Mouse (Mus musculus): Measurements from ENCODE around the gene Sctr. TPM values are rescaled to one million over a fixed set of nuclear protein-coding genes. Genes with fewer than 3 reads are reported as not detected.

Sctr gene
- polyA plus RNA-seq, 1 experiment from 2014 or later, result not detected

GRCm38 (mm10) chr1:120098327-120098726, 91.6 kb downstream of the Sctr start:
- Histone ChIP-seq H3K27me3 (ENCODE audit: control insufficient read depth, insufficient read depth, low read depth, low read length) (no peaks in the 10 kb centered on the region), H3K4me2 (ENCODE audit: low read depth, low read length) (no peak overlapping the region), H3K9me3 (replicated peaks; ENCODE audit: control insufficient read depth, low read length) (no peaks in the 10 kb centered on the region), H3K36me3 (ENCODE audit: control insufficient read depth, insufficient read depth) (no peaks in the 10 kb centered on the region), H3K4me3 (ENCODE audit: low read depth, low read length) (no peak overlapping the region), H3K9ac (ENCODE audit: low read depth, low read length) (no peak overlapping the region), H3K27ac (ENCODE audit: low read length) (no peak overlapping the region), H3K4me1 (ENCODE audit: control insufficient read depth, low read depth, low read length) (peaks cover 2% of the 10 kb centered on the region; the same call in 1 of the 2 replicates)
- no peak for ATAC-seq (ENCODE audit: low read depth)
- WGBS (ENCODE audit: insufficient replicate concordance), result 8% methylated on average over 7 of the region's 7 CpGs

- 30% methylated on average over 6 of the region's 6 CpGs for WGBS (ENCODE audit: insufficient replicate concordance)
- H3K9ac ChIP-seq (ENCODE audit: low read depth, low read length), result no peak overlapping the region
- H3K4me2 ChIP-seq (ENCODE audit: low read depth, low read length), result no peak overlapping the region
- no peaks in the 10 kb centered on the region for H3K27me3 ChIP-seq (ENCODE audit: control insufficient read depth, insufficient read depth, low read depth, low read length)
- peak; percentile 31 for ATAC-seq (ENCODE audit: low read depth)
- no peaks in the 10 kb centered on the region for H3K9me3 ChIP-seq (replicated peaks; ENCODE audit: control insufficient read depth, low read length)
- H3K36me3 ChIP-seq (ENCODE audit: control insufficient read depth, insufficient read depth), result no peaks in the 10 kb centered on the region
- H3K4me1 ChIP-seq (ENCODE audit: control insufficient read depth, low read depth, low read length), result peaks cover 2% of the 10 kb centered on the region; the same call in 1 of the 2 replicates
- H3K27ac ChIP-seq (ENCODE audit: low read length), result 0 out of 2 replicates have a peak overlapping the region, but pooled peaks have one; percentile 6
- no peak overlapping the region for H3K4me3 ChIP-seq (ENCODE audit: low read depth, low read length)
Measured at GRCm38 (mm10) chr1:120099483-120099882, 92.8 kb downstream of the Sctr start.

GRCm38 (mm10) chr1:120100456-120101226, 93.9 kb downstream of the Sctr start:
- Histone ChIP-seq H3K9ac (ENCODE audit: low read depth, low read length) (no peak overlapping the region), H3K4me3 (ENCODE audit: low read depth, low read length) (no peak overlapping the region), H3K27ac (ENCODE audit: low read length) (no peak overlapping the region), H3K9me3 (replicated peaks; ENCODE audit: control insufficient read depth, low read length) (no peaks in the 10 kb centered on the region), H3K4me2 (ENCODE audit: low read depth, low read length) (no peak overlapping the region), H3K36me3 (ENCODE audit: control insufficient read depth, insufficient read depth) (no peaks in the 10 kb centered on the region), H3K27me3 (ENCODE audit: control insufficient read depth, insufficient read depth, low read depth, low read length) (no peaks in the 10 kb centered on the region), H3K4me1 (ENCODE audit: control insufficient read depth, low read depth, low read length) (peaks cover 2% of the 10 kb centered on the region)
- peak; percentile 62 for ATAC-seq (ENCODE audit: low read depth)
- WGBS (ENCODE audit: insufficient replicate concordance), result 58% methylated on average over 8 of the region's 8 CpGs

GRCm38 (mm10) chr1:120101227-120101609, 94.5 kb downstream of the Sctr start:
- H3K4me3 ChIP-seq (ENCODE audit: low read depth, low read length), result no peak overlapping the region
- no peak overlapping the region for H3K9ac ChIP-seq (ENCODE audit: low read depth, low read length)
- ATAC-seq (ENCODE audit: low read depth), result no peak
- no peaks in the 10 kb centered on the region for H3K27me3 ChIP-seq (ENCODE audit: control insufficient read depth, insufficient read depth, low read depth, low read length)
- 62% methylated on average over 3 of the region's 3 CpGs for WGBS (ENCODE audit: insufficient replicate concordance)
- H3K4me2 ChIP-seq (ENCODE audit: low read depth, low read length), result no peak overlapping the region
- H3K4me1 ChIP-seq (ENCODE audit: control insufficient read depth, low read depth, low read length), result peaks cover 2% of the 10 kb centered on the region
- no peaks in the 10 kb centered on the region for H3K36me3 ChIP-seq (ENCODE audit: control insufficient read depth, insufficient read depth)
- H3K9me3 ChIP-seq (replicated peaks; ENCODE audit: control insufficient read depth, low read length), result no peaks in the 10 kb centered on the region
- H3K27ac ChIP-seq (ENCODE audit: low read length), result no peak overlapping the region

- Histone ChIP-seq H3K4me1 (ENCODE audit: control insufficient read depth, low read depth, low read length) (no peaks in the 10 kb centered on the region; the same call in 1 of the 2 replicates), H3K9me3 (replicated peaks; ENCODE audit: control insufficient read depth, low read length) (no peaks in the 10 kb centered on the region), H3K4me3 (ENCODE audit: low read depth, low read length) (no peak overlapping the region), H3K9ac (ENCODE audit: low read depth, low read length) (no peak overlapping the region), H3K27ac (ENCODE audit: low read length) (no peak overlapping the region), H3K36me3 (ENCODE audit: control insufficient read depth, insufficient read depth) (no peaks in the 10 kb centered on the region), H3K4me2 (ENCODE audit: low read depth, low read length) (no peak overlapping the region), H3K27me3 (ENCODE audit: control insufficient read depth, insufficient read depth, low read depth, low read length) (no peaks in the 10 kb centered on the region)
- no peak for ATAC-seq (ENCODE audit: low read depth)
- 59% methylated on average over 5 of the region's 5 CpGs for WGBS (ENCODE audit: insufficient replicate concordance)
Measured at GRCm38 (mm10) chr1:120105556-120105959, 98.9 kb downstream of the Sctr start.

- 74% methylated on average over 19 of the region's 19 CpGs for WGBS (ENCODE audit: insufficient replicate concordance)
- H3K4me3 ChIP-seq (ENCODE audit: low read depth, low read length), result no peak overlapping the region
- H3K27ac ChIP-seq (ENCODE audit: low read length), result no peak overlapping the region
- no peak overlapping the region for H3K9ac ChIP-seq (ENCODE audit: low read depth, low read length)
- ATAC-seq (ENCODE audit: low read depth), result no peak
- no peaks in the 10 kb centered on the region for H3K27me3 ChIP-seq (ENCODE audit: control insufficient read depth, insufficient read depth, low read depth, low read length)
- peaks cover 9% of the 10 kb centered on the region for H3K36me3 ChIP-seq (ENCODE audit: control insufficient read depth, insufficient read depth)
- no peaks in the 10 kb centered on the region; the same call in 1 of the 2 replicates for H3K4me1 ChIP-seq (ENCODE audit: control insufficient read depth, low read depth, low read length)
- no peak overlapping the region for H3K4me2 ChIP-seq (ENCODE audit: low read depth, low read length)
- H3K9me3 ChIP-seq (replicated peaks; ENCODE audit: control insufficient read depth, low read length), result no peaks in the 10 kb centered on the region
Measured at GRCm38 (mm10) chr1:120109741-120110432, 103.2 kb downstream of the Sctr start.

GRCm38 (mm10) chr1:120111766-120112165, 105.1 kb downstream of the Sctr start:
- Histone ChIP-seq H3K4me1 (ENCODE audit: control insufficient read depth, low read depth, low read length) (peaks cover 3% of the 10 kb centered on the region), H3K36me3 (ENCODE audit: control insufficient read depth, insufficient read depth) (peaks cover 21% of the 10 kb centered on the region), H3K4me2 (ENCODE audit: low read depth, low read length) (no peak overlapping the region), H3K27me3 (ENCODE audit: control insufficient read depth, insufficient read depth, low read depth, low read length) (no peaks in the 10 kb centered on the region), H3K27ac (ENCODE audit: low read length) (no peak overlapping the region), H3K9me3 (replicated peaks; ENCODE audit: control insufficient read depth, low read length) (no peaks in the 10 kb centered on the region), H3K4me3 (ENCODE audit: low read depth, low read length) (no peak overlapping the region), H3K9ac (ENCODE audit: low read depth, low read length) (no peak overlapping the region)
- WGBS (ENCODE audit: insufficient replicate concordance), result 75% methylated on average over 8 of the region's 8 CpGs
- no peak for ATAC-seq (ENCODE audit: low read depth)

- Histone ChIP-seq H3K4me2 (ENCODE audit: low read depth, low read length) (no peak overlapping the region), H3K4me1 (ENCODE audit: control insufficient read depth, low read depth, low read length) (peaks cover 3% of the 10 kb centered on the region), H3K27me3 (ENCODE audit: control insufficient read depth, insufficient read depth, low read depth, low read length) (no peaks in the 10 kb centered on the region), H3K4me3 (ENCODE audit: low read depth, low read length) (no peak overlapping the region), H3K9me3 (replicated peaks; ENCODE audit: control insufficient read depth, low read length) (no peaks in the 10 kb centered on the region), H3K27ac (ENCODE audit: low read length) (no peak overlapping the region), H3K9ac (ENCODE audit: low read depth, low read length) (no peak overlapping the region), H3K36me3 (ENCODE audit: control insufficient read depth, insufficient read depth) (peaks cover 21% of the 10 kb centered on the region)
- 42% methylated on average over 12 of the region's 12 CpGs for WGBS (ENCODE audit: insufficient replicate concordance)
- no peak for ATAC-seq (ENCODE audit: low read depth)
Measured at GRCm38 (mm10) chr1:120112251-120113187, 105.8 kb downstream of the Sctr start.
